Mouse (Mus musculus) adrenal gland (tissue): Measurements from ENCODE around the gene Zzz3.
"Not testable (repeated sequence)": the region's sequence is repeated elsewhere in the genome, so short reads cannot be mapped to it uniquely, and the experiment has no call there.

Experiments
- intact Hi-C: fragments of 180-260 bp; cut with DNase I; formaldehyde crosslinking; loops from one replicate; pipeline ENCODE4 v1.15.1; 2025

The Zzz3 gene

GRCm38 (mm10) chr3:152400441-152400840 lies 5.2 kb downstream of the Zzz3 start:
- intact Hi-C loops, result no loop called here

GRCm38 (mm10) chr3:152400875-152401274 lies 5.6 kb downstream of the Zzz3 start:
- intact Hi-C loops, result no loop called here

- intact Hi-C loops, result no loop called here
Measured at GRCm38 (mm10) chr3:152401964-152402670, 6.8 kb downstream of the Zzz3 start.

GRCm38 (mm10) chr3:152402671-152403066 lies 7.4 kb downstream of the Zzz3 start:
- intact Hi-C loops, result no loop called here

DNA sequence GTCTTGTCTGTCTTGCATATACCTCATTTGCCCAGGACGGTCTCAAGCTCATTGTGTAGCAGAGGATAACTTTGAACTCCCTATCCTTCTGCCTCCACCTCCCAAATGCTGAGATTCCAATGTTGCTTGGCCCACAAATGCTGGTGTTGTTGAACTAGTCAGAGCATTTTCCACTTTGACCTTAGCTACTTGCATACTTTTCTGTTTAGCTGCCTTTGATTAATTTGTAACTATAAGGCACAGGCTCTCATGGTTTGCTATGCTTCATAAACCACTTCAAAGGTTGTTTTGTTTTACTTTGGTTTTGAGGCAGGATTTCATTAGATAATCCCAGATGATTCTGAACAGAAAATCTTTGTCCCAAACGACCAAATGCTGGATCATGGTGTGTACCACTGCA lies 8.6 kb downstream of the Zzz3 start:
- intact Hi-C loops, result no loop called here

- intact Hi-C loops, result no loop called here
Measured at GRCm38 (mm10) chr3:152405420-152405819, 10.1 kb downstream of the Zzz3 start.

DNA sequence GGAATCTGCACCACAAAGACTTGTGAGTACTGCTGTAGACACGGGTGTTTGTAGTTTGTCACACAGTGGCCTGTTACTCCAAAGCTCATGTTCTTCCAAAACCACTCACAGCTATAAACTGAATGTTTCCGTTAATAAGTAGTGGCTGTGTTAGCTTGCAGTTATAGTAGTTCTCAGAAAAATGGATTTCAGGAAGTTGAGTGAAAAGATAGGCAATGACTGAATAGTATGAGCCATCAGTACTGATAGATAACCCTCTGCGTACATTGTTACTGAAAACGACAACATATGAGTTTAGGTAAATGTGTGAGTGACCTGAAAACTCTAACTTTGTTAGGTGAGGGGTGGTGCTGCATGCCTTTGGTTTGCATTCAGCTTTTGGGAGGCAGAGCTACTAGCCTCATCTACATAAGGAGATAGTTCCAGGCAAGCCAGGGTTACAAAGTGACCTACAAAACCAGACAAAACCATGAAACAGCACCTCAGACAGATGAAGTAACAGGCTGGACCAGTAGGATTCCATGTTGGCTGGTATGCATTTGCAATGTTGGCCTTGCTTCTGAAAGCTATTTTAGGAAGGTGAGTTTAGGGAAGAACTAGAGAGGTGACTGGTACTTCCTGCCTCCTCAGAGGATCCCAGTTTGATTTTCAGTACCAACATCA lies 10.8 kb downstream of the Zzz3 start:
- intact Hi-C loops, result no loop called here

DNA sequence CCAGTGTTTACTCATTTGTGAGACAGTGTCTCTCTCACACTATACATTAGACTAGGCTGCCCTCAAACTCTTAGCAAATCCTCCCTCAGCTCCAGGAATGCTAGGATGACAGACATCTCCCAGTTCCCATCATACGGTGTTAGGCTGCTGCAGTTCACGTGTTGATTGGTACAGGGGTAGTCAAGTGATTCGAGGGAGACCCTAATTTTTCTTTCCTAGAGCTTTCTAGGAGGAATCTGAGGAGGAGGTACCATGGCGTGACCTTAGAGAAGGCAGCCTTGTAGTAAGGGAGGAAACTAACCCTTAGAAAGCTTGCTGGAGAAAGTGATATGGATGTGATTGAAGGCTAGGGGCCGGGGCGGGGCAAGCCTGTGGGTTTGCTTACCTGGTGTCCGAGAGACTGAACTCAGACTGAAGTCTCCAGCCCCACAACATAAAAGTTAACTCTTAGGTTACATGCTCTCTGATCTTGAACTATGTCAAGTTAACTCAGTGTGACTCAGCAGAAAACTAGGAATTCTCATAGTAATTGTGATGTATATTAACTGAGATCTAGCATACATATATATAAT lies 15.8 kb downstream of the Zzz3 start:
- intact Hi-C loops, result no loop called here

- intact Hi-C loops, result no loop called here
Measured at GRCm38 (mm10) chr3:152412362-152412761, 17.1 kb downstream of the Zzz3 start.

- intact Hi-C loops, result no loop called here
Measured at GRCm38 (mm10) chr3:152428925-152429324, 33.7 kb downstream of the Zzz3 start.

DNA sequence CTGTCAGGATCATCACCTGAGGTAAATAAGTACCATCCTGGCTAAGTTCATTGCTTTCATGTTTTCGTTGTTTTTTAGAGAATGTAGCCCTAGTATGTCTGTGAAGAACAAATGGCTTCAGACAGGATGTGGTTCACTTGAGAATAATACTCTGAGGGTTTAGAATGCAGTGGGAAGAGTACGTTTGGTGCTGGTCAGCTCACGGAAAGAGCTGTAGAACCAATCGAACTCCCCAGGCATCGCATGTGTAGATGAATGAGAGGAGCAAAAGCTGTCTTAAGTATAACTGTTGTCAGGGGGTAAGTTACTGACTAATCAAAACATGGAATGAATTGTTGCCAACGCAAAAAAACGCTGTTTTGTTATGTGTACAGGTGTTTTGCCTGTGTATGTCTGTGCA lies 37.4 kb downstream of the Zzz3 start:
- intact Hi-C loops, result no loop called here

DNA sequence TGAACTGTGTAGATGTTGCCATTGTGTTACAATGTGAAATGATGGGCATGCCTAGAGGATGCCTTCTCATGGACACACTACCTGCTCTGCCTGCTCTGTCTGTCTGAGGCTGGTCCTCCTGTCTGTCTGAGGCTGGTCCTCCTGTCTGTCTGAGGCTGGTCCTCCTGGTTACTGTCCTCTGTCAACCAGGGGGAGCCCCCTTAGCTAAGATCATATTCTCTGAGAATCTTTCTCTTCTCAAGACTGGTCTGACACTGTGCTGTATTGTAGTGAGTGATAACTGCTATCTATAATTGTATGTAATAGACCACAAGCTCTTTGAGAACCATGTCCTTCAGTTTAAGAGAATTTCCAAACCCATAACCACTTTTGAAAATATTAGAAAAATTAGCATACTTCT lies 40.3 kb downstream of the Zzz3 start:
- intact Hi-C loops, result no loop called here

GRCm38 (mm10) chr3:152438068-152438467 lies 42.8 kb downstream of the Zzz3 start:
- intact Hi-C loops, result no loop called here

GRCm38 (mm10) chr3:152442795-152443194 lies 47.5 kb downstream of the Zzz3 start:
- intact Hi-C loops, result no loop called here

- intact Hi-C loops, result no loop called here
Measured at GRCm38 (mm10) chr3:152444114-152444513, 48.8 kb downstream of the Zzz3 start.

- intact Hi-C loops, result no loop called here
Measured at GRCm38 (mm10) chr3:152446966-152447365, 51.7 kb downstream of the Zzz3 start.

GRCm38 (mm10) chr3:152453163-152453562 lies 57.9 kb downstream of the Zzz3 start:
- intact Hi-C loops, result no loop called here

DNA sequence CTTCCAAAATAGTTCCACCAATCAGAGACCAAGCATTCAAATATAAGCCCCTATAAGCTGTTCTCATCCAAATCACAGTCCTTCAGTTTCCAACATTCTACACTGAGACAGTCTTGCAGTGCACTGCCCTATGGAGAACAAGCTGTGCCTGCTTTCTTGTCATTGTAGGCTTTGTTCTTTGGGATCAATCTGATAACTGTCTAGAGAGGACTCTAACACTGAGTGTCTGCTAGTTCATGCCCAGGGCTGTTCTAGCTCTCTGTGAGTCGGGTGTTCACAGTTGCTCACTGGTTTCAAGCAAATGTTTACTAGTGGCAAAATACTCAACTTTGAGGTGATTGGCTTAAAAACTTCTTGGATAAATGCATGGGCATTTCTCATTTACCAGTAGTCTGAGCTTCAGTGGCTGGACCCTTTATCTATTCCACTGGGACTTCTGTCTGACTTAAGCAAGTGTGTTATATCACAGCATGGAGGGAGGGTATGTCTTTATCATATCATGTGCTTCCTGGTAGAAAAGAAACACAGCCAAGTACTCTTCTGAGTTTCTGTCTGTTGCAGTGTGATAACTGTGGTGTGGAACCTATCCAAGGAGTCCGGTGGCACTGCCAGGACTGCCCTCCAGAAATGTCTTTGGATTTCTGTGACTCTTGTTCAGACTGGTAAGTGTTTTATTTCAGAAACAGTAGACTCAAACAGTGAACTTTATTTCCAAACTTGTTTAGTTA lies 62.2 kb downstream of the Zzz3 start:
- intact Hi-C loops, result no loop called here

- intact Hi-C loops, result not testable (repeated sequence)
Measured at GRCm38 (mm10) chr3:152458875-152459274, 63.6 kb downstream of the Zzz3 start.

GRCm38 (mm10) chr3:152460802-152461201 lies 65.5 kb downstream of the Zzz3 start:
- intact Hi-C loops, result no loop called here

DNA sequence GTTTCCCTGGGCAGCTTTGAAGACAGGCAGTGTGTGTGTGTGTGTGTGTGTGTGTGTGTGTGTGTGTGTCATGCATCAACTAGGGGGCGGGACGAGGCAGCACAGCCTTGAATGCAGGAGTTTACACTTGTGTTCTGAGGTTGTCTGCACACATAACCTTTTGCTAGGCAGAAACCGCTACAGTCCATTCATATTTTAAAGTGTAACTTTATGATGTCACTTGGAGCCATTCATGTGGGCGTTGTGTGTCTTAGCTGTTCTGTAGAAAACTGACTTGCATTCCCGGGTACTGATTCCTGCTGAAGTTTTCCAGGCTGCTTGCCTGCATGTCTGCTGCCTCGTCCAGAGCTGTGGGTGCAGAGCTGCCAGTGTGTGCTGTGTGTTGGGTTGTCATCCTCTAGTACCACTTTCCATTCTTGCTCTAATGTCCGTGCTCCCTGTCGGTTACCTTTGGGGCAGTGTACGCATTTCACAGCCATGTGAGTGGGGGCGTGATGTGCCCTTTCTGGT lies 66.8 kb downstream of the Zzz3 start:
- intact Hi-C loops, result no loop called here

GRCm38 (mm10) chr3:152462900-152463299 lies 67.6 kb downstream of the Zzz3 start:
- intact Hi-C loops, result no loop called here
